Mouse (Mus musculus): ENCODE measurements at regions not wholly inside any gene's neighbourhood (a gene's known extent, or its start where the extent isn't known, plus 50 kb on each side); places are given as distances from the start of the nearest gene placed in this dataset.
A peak's percentile ranks its signal among the peaks of the same experiment; 100 is the strongest.

- Histone ChIP-seq H3K9ac (ENCODE audit: low read length) (no peak overlapping the region), H3K27me3 (ENCODE audit: control insufficient read depth, insufficient read depth, low read length) (no peaks in the 10 kb centered on the region), H3K27ac (replicated peaks) (peak overlapping the region; percentile 61; the same call in 1 of the 2 replicates), H3K9me3 (ENCODE audit: control insufficient read depth, low read length) (no peaks in the 10 kb centered on the region), H3K4me3 (ENCODE audit: low read depth, low read length) (no peak overlapping the region), H3K4me1 (replicated peaks; ENCODE audit: control insufficient read depth, insufficient read depth) (no peaks in the 10 kb centered on the region), H3K36me3 (ENCODE audit: control insufficient read depth, insufficient read depth, low read length) (no peaks in the 10 kb centered on the region), H3K4me2 (replicated peaks; ENCODE audit: low read depth) (no peak overlapping the region)
- DNase-seq (ENCODE audit: low spot score) (no peak), ATAC-seq (ENCODE audit: low FRiP score, low TSS enrichment) (no peak; the same call in 1 of the 2 replicates)
- whole genome bisulfite sequencing = 41% methylated on average over 1 of the region's 1 CpGs
- TF ChIP-seq CTCF (IDR thresholded peaks at IDR 0.05; ENCODE audit: low read depth) (no peak), EP300 (optimal IDR thresholded peaks at IDR 0.05) (no peak)
Observed at GRCm38 (mm10) chr3:40226772-40227171, 304.3 kb upstream of the Intu start.

GRCm38 (mm10) chr3:40243499-40244101 is 287.5 kb upstream of the Intu start:
- Histone ChIP-seq H3K9ac (ENCODE audit: low read length) (no peak overlapping the region), H3K36me3 (ENCODE audit: control insufficient read depth, insufficient read depth, low read length) (no peaks in the 10 kb centered on the region), H3K27ac (replicated peaks) (no peak overlapping the region), H3K4me1 (replicated peaks; ENCODE audit: control insufficient read depth, insufficient read depth) (no peaks in the 10 kb centered on the region), H3K4me2 (replicated peaks; ENCODE audit: low read depth) (no peak overlapping the region), H3K9me3 (ENCODE audit: control insufficient read depth, low read length) (no peaks in the 10 kb centered on the region), H3K4me3 (ENCODE audit: low read depth, low read length) (no peak overlapping the region), H3K27me3 (ENCODE audit: control insufficient read depth, insufficient read depth, low read length) (no peaks in the 10 kb centered on the region)
- TF ChIP-seq EP300 (optimal IDR thresholded peaks at IDR 0.05) (no peak), CTCF (IDR thresholded peaks at IDR 0.05; ENCODE audit: low read depth) (no peak)
- WGBS = 88% methylated on average over 4 of the region's 4 CpGs
- ATAC-seq (ENCODE audit: low FRiP score, low TSS enrichment) = no peak
- DNase-seq (ENCODE audit: low spot score) = no peak

DNA sequence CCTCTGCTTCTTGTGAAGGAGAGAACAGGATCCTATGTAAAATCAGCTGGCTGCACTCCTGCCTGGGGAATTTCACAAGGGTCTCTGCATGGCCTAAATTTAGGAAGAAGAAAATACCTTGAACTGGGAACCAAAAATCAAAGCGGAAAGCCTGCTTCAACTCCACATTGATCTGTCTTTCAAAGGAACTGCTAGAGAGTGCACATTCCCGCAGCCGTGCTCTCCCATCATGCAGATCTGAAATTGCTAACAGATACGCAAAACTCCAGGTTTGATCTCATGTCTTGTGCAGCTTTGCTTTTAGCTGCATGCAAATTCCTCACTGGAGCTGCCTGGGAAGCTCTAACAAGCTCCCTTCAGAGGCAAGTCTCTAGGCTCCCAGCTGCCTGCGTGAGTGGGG is 276.7 kb upstream of the Intu start:
- Histone ChIP-seq H3K9me3 (ENCODE audit: control insufficient read depth, low read length) (no peaks in the 10 kb centered on the region), H3K4me1 (replicated peaks; ENCODE audit: control insufficient read depth, insufficient read depth) (no peaks in the 10 kb centered on the region), H3K27ac (replicated peaks) (no peak overlapping the region), H3K9ac (ENCODE audit: low read length) (no peak overlapping the region), H3K36me3 (ENCODE audit: control insufficient read depth, insufficient read depth, low read length) (no peaks in the 10 kb centered on the region), H3K4me3 (ENCODE audit: low read depth, low read length) (no peak overlapping the region), H3K4me2 (replicated peaks; ENCODE audit: low read depth) (no peak overlapping the region), H3K27me3 (ENCODE audit: control insufficient read depth, insufficient read depth, low read length) (no peaks in the 10 kb centered on the region)
- WGBS = 60% methylated on average over 5 of the region's 5 CpGs
- TF ChIP-seq EP300 (optimal IDR thresholded peaks at IDR 0.05) (no peak), CTCF (IDR thresholded peaks at IDR 0.05; ENCODE audit: low read depth) (no peak)
- ATAC-seq (ENCODE audit: low FRiP score, low TSS enrichment) (no peak), DNase-seq (ENCODE audit: low spot score) (no peak)

DNA sequence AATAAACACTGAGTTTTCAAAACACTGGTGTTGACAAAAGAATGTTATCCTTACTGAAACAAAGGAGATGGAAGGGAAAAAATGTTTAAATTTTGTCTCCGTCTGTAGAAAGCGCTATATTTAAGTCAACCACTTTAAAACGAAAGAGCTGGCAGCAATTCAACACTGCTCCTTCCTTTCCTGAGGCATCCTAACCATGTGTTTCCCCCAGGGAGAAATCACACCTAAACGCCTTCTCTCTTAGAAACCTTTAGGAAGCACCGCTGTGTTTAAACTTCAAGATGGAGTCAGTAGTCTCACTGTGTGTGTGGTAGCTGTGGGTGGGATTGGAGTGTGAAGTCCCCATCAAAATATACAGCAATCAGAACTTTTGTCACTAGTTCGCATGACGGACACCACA is 268.6 kb upstream of the Intu start:
- no peaks in the 10 kb centered on the region for H3K27me3 ChIP-seq (ENCODE audit: control insufficient read depth, insufficient read depth, low read length)
- DNase-seq (ENCODE audit: low spot score) (no peak), ATAC-seq (ENCODE audit: low FRiP score, low TSS enrichment) (no peak)
- H3K4me2 ChIP-seq (replicated peaks; ENCODE audit: low read depth) = no peak overlapping the region
- no peak for TF ChIP-seq CTCF (IDR thresholded peaks at IDR 0.05; ENCODE audit: low read depth)
- TF ChIP-seq EP300 (optimal IDR thresholded peaks at IDR 0.05) = no peak
- H3K4me3 ChIP-seq (ENCODE audit: low read depth, low read length) = no peak overlapping the region
- no peak overlapping the region for H3K9ac ChIP-seq (ENCODE audit: low read length)
- H3K36me3 ChIP-seq (ENCODE audit: control insufficient read depth, insufficient read depth, low read length) = no peaks in the 10 kb centered on the region
- 64% methylated on average over 7 of the region's 7 CpGs for WGBS
- no peak overlapping the region for H3K27ac ChIP-seq (replicated peaks)
- H3K4me1 ChIP-seq (replicated peaks; ENCODE audit: control insufficient read depth, insufficient read depth) = no peaks in the 10 kb centered on the region
- H3K9me3 ChIP-seq (ENCODE audit: control insufficient read depth, low read length) = no peaks in the 10 kb centered on the region

DNA sequence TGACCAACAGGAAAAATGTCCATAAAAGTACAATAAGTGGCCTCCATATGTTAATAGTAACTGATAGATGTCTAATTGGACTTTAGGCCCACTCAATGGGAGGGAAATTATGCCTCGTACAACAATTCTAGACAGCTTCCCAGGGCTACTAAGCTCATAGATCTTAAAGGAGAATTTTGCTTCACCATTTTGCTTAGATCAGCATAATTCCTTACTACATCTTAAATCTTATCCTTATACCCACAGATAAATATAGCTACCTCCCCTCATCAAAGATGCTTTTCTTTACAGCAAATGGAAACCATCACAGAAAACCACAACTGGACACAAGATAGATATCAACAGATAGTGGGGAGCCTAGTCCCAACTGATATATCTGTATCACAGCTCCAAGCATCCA is 263.6 kb upstream of the Intu start:
- ATAC-seq (ENCODE audit: low FRiP score, low TSS enrichment) (no peak), DNase-seq (ENCODE audit: low spot score) (no peak)
- TF ChIP-seq EP300 (optimal IDR thresholded peaks at IDR 0.05) = no peak
- no peak for TF ChIP-seq CTCF (IDR thresholded peaks at IDR 0.05; ENCODE audit: low read depth)
- Histone ChIP-seq H3K9me3 (ENCODE audit: control insufficient read depth, low read length) (no peaks in the 10 kb centered on the region), H3K9ac (ENCODE audit: low read length) (no peak overlapping the region), H3K27me3 (ENCODE audit: control insufficient read depth, insufficient read depth, low read length) (no peaks in the 10 kb centered on the region), H3K36me3 (ENCODE audit: control insufficient read depth, insufficient read depth, low read length) (no peaks in the 10 kb centered on the region), H3K4me3 (ENCODE audit: low read depth, low read length) (no peak overlapping the region), H3K4me1 (replicated peaks; ENCODE audit: control insufficient read depth, insufficient read depth) (no peaks in the 10 kb centered on the region), H3K4me2 (replicated peaks; ENCODE audit: low read depth) (no peak overlapping the region), H3K27ac (replicated peaks) (no peak overlapping the region)
- 97% methylated on average over 1 of the region's 1 CpGs for WGBS

- Histone ChIP-seq H3K27ac (replicated peaks) (no peak overlapping the region), H3K9me3 (ENCODE audit: control insufficient read depth, low read length) (no peaks in the 10 kb centered on the region), H3K27me3 (ENCODE audit: control insufficient read depth, insufficient read depth, low read length) (no peaks in the 10 kb centered on the region), H3K4me3 (ENCODE audit: low read depth, low read length) (no peak overlapping the region), H3K36me3 (ENCODE audit: control insufficient read depth, insufficient read depth, low read length) (no peaks in the 10 kb centered on the region), H3K4me1 (replicated peaks; ENCODE audit: control insufficient read depth, insufficient read depth) (no peaks in the 10 kb centered on the region), H3K9ac (ENCODE audit: low read length) (no peak overlapping the region), H3K4me2 (replicated peaks; ENCODE audit: low read depth) (no peak overlapping the region)
- TF ChIP-seq CTCF (IDR thresholded peaks at IDR 0.05; ENCODE audit: low read depth) (no peak), EP300 (optimal IDR thresholded peaks at IDR 0.05) (no peak)
- no peak for ATAC-seq (ENCODE audit: low FRiP score, low TSS enrichment)
- 47% methylated on average over 1 of the region's 1 CpGs for WGBS
- no peak for DNase-seq (ENCODE audit: low spot score)
Observed at GRCm38 (mm10) chr3:40282926-40283325, 248.2 kb upstream of the Intu start.

Measured in stomach, postnatal 0 days (tissue).